Mouse (Mus musculus) ovary, postnatal 36 days (tissue): ENCODE measurements around the gene St7.
A peak's percentile ranks its signal among the peaks of the same experiment; 100 is the strongest.

Experiments used
- DNase-seq: peaks from one replicate; pipeline ENCODE4 v3.0.0; 2022; ENCODE audit warnings: low spot score, mixed read lengths

Gene St7

DNA sequence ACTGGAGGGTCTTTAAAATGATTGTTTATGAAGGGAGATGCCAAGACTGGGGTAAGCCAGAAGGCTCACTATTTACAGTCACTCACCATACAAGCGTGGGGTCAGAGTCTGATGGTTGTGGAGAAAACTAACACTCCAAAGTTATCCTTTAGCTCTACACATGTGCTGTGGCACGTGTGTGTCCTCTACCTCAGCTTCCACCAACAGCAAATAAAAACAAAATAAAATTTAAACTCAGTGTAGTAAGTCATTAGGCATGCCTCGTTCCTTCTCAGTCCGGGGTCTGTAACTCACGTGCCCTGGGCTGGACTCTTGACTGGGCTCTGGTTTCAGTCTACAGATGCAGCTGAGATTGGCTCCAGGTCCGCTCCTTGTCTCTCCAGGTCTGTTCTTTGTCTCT lies 27.3 kb downstream of the St7 start:
- DNase-seq, result no peak

DNA sequence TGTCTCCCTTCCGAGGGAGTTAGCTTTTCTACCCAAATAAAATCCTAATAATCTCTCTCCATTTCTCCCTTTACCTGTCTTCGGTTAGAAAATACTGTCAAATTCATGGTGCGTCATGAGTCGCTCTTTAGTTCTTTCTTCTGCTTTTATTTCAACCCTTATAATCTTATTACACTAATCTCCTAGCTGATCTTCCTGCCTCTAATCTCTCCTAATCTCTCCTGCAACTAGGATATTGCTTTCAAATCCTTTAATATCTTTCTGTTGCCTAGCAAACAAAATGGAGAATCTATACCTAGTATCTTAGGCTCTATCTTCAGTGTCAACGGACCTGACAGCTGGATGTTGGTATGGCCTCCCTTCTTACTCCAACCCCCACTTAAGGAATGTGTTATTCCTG lies 29.0 kb downstream of the St7 start:
- no peak for DNase-seq

DNA sequence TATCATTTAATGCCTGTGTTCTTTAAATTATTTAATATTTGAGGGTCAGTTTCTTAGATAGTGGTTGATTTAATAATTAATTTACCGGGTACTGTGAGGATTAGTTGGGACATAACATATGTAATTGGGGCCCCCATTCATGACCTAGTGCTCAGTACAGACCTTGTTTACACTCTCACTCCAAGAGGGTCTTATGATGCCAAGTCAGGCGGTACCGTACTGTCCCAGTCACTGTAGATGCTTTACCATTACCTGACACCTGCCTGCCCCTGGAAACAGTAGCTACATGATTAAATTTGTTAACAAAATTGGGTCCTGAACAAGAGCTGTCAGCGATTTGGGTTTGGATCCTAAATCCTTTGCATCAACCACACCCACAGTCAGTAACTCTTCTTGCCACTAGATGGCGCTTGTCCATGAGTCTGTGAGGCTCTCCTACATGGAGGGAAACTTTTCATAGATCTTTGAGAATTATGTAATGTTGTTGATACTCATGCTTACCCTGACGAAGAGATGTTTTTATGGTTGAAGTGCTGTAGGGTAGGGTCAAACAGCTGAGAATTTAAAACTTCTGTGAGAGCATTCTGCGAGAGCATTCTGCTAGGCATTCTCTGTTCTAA lies 33.2 kb downstream of the St7 start:
- DNase-seq, result peak; percentile 18

DNA sequence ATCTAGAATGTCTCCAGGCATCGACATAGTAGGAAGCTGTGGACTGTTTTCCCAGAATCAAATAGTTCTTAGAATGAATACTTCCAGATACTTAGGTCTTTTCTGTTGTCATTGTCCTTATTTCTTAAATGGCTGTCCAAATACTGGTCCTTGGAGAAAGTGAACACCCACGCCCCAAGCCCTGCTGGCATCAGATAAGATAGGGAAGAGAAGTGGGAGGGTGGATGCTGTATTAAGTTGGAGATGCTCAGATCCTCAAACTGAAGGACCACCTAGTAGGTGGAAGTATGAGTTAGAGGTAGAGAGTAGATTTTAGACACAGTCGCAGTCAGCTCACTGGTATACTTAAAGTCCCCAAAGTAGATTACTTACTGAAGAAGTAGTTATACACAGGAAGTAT lies 34.5 kb downstream of the St7 start:
- no peak for DNase-seq

DNA sequence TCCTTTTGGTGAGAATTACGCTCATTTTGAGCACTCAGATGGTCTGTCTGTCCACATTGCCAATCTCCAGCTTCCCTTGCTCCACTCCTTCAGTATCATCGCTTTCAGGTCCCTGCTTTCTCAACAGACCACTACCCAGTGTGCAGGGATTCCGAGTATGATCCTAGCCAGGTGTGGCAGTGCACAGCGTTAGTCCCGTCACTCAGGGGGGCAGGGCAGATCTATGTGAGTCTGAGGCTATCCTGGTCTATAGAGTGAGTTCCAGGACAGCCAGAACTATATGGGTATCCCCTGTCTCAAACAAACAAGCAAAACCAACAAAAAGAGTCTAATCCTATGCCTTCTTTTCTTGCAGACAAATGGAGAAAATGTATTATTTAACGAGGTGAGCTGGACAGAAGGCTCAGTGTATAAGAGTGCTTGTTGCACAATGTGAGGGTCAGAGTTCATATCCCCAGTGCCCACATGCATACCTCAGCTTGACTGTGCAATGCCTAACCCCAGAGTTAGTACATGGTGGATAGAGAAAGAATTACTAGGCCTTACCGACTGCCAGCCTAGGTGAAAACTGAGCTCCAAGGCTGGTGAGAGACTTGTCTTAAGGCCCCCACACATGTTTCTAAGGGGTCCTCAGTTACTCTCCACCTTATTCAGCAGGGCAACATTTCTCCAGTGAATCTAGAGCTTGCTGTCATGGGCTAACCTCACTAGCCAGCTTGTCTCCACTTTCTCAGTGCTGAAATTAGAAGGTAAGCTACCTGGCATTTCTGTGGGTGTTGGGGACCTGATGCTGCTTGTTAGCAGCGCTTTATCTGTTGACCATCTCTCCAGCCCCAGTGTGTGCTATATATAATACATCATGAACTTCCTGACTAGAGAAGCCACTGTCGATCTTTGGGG lies 35.4 kb downstream of the St7 start:
- DNase-seq, result no peak

DNA sequence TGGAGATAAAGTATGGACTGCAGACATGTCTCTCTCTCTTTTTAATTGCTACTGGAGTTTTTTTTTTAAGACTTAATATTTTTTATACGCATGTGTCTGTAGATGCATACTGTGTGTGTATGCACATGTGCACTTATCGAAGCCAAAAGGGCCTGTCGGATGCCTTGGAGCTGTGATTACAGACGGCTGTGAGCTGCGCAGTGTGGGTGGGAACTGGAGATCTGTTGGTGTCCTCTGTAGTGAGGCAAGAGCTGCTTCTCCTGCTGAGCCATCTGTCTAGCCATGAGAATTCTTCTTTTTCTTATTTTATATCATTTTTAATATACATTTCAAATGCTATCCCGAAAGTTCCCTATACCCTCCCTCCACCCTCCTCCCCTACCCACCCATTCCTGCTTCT lies 37.4 kb downstream of the St7 start:
- no peak for DNase-seq

DNA sequence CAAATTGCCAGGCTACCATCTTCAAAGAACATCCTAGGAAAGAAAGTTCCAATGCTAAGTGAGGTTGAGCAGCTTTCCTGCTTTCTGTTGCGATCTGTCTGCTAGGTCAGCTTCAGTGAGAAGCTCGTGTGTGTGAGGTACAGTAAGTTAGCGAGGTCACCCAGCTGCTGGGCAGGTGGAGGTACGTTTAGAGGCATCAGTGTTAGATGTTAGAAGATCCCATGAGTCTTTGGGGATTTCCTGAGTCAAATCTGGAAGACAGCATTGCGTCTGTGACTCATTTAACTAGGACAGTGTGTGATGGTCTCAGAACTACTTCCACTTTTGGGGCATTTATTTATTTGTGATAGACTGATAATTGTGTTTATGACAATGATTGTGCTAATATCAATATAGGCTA lies 39.0 kb downstream of the St7 start:
- DNase-seq, result no peak

DNA sequence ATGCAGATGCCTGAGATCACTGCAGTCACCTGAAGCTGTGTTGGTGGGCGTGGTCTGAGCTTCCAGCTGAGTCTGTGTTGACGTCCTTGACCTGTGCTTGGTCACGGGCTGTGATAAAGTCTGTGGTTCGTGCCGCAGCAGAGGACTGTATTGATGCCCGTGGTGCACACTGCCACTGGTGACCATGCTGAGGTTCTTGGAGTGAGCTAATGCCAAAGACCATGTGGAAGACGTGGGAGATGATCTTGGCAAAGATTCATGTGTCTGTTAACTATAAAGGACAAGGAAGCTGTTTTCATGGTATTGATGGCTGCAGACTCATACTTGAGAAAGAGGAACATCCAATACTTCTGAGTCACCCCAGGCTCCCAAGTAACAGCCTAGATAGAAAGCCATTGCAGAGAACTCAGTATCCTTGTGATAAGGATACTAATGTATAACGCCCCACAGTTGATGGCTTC lies 41.2 kb downstream of the St7 start:
- DNase-seq, result no peak

DNA sequence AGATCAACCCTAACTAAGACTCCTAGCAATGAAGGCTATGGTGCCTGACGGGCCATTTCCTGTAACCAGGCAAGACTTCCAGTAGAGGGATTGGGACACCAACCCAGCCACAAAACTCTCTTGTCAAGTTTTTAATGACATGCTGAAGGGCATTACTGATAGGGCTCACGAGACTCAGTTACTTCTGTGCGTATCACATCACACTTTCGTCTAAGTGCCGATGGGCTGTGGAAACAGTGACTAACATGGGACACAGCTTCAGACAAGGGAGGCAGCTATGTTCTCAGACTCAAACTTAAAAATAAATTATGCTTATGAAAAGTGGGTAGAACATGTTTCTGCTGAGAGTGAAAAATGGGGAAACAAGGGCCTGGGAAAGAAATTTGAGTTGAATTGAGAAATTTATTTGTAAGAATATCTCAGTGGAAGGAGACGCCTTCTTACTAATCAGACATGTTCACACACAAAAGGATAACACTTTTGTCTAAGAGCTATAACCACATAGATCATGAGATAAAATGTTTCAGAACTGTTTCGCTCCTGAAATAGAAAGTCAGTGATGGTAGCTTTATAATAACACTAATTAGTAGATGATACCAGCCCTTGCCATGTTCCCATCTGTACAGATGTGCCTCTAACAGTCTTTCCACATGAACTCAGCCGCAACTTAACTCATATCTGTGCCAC lies 44.7 kb downstream of the St7 start:
- DNase-seq, result no peak

DNA sequence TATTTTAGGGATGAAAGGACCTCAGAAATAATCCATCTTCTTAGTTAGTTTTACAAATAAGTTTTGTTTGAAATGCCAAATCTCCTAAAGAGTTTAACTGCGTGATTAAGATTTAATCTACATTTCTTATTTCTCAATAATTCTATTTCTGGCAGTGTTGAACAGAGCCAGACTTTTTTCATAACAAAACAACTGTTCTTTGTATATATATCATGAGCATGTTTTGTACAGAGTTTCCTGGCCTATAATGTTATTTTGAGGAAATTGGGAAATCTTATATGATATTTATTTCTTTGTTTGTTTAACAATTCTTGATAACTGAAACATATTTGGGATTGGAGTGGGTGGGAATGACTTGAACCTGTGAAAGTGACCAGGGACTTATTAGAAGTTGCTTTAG lies 47.4 kb downstream of the St7 start:
- DNase-seq, result no peak

DNA sequence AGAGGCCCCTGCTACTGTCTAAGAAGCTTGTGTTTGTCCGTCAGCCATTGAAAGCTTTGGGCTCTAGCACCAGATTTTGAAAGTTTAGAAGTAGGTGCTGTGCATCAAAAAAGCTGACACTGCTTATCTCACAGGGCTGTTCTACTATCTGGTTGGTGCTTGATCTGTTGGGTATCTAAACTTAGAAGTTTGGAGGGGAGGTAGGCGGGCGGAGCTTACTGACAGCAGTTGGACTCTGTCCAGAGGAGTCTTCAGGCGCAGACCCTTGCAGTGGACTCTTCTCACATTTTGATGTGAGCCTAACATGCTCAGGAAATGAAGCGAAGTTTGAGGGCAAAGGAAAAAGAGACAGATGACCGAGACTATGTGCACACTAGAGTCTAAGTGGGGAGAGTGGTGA lies 48.9 kb downstream of the St7 start:
- DNase-seq, result no peak

DNA sequence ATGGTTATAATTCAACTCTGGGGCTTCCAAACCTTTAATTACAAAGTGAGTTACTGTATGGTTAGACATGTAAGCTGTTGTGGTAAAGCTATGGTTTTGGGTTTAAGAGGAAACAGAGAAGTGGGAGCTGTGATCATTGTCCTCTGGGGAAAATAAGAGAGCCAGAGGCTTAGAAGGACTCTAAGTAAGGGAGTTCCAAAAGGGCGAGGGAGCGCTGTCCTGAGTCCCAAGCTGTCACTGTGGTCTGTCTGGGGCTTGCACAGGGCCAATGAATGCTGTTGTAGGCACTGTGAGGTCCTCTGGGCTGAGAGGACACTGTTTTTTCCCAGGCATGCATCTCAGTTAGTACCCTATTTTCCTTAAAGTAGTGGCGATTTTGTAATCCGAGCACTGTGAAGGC lies 49.5 kb downstream of the St7 start:
- DNase-seq, result no peak

DNA sequence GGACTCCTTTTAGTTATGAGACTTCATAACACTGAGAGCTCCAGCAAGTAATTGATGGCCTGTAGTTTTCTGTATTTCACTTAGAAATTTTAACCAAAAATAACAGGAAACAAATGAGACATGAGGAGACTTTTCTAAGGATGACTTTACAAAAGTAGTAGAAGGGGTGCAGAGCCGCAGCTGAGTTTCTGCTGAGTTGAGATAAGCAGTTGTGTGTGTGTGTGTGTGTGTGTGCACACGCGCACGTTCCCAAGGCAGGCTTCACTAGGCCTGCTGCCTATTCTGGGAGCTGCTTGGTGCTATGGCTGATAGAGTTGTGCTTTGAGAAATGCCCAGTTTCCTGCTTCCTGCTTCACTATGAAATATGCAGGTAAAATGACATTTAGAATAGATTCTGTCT lies 50.6 kb downstream of the St7 start:
- DNase-seq, result no peak

DNA sequence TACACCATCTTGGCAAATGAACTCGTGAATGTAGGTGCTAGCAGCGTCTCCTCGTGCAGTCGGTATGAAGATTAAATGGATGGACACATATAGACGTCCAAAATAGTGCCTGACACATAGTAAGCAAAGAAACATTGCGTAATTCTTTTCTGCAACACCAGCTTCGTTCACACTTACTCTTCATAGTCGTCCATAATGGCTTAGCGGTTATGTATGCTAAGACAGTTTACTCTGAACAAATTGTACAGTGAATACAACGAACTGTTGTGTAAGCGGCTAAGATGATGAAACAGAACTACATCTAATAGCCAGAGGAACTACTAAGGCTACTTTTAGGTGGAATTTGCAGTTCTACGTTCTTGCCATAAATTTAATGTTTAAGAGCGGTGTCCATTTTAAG lies 55.0 kb downstream of the St7 start:
- DNase-seq, result no peak

DNA sequence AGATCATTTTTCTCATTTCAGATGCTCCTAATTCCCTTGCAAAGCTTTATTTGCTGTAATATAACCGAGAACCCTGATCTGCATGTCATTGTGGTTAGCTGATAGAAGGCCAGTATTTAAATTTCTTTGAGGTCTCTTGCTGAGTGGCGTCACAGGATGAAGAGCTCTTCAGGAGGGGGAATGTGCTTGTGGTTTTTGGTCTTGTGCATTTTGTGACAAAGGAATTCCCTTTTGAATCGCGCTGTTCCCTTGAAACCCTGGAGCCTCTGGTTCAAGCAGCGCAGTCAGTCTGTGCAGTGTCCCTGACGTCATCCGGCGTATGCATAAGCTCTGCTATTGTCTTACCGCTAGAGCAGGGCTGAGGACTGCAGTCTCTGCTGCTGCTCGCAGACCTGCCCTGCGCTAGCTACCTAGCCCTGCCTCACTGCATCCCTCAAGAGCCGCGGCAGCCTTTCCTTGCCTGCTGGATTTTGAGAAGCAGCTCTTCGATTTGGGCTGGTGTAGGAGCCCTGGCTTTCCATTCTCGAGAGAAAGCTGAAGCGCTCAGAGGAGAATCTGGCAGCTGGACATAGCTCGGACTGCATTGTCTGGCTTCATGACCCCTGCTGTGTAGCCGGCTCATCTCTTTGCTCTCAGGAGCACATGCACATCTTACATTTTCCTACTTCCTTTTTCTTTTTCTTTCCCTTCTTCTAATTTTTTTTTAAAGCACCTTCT lies 56.3 kb downstream of the St7 start:
- peak; percentile 28 for DNase-seq

DNA sequence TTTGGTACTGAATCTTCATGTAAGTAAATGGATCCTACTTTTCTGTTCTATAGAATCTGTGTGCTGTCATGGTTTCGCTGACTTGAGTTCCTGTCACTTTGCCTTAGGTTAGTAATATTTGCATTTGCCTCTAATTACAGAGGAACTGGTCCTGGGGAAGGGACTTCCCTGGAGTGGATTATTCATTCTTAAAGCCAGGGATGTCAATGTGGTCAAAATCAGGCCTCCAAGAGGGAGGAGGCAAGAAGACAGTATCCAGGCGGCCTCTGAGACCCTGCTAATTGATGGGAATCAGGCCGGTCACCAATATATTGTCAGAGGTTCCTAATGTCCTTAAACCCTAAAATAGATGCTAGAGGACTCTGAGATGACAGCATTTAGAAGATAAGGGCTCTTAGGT lies 56.9 kb downstream of the St7 start:
- no peak for DNase-seq

DNA sequence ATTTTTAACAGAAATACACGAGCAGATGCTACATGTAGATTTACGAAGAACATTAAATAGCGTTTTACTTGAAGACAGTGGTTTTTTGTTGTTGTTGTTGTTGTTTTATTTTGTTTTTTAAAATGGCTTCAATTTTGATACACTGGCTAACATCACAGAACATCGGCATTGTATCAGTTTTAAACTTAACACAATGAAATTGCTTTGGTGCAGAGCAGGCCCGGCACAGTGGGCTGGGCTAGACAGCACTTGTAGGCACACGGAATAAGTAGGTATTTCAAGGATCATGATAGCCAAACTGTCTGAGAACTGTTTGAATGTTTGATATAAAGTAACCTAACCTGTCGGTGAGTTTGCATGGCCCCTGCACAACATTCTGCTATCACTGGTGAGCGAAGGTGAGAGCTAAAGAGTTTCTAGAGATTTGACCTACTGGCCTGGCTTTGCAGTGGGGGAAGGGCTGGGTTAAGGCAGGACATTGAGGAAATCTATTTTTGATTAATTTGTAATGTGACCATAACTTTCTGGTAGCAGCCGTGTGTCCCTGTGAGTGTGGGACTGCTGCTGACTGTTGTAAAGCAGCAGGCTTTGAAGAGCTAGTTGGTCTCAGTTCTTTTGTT lies 57.4 kb downstream of the St7 start:
- DNase-seq, result no peak

DNA sequence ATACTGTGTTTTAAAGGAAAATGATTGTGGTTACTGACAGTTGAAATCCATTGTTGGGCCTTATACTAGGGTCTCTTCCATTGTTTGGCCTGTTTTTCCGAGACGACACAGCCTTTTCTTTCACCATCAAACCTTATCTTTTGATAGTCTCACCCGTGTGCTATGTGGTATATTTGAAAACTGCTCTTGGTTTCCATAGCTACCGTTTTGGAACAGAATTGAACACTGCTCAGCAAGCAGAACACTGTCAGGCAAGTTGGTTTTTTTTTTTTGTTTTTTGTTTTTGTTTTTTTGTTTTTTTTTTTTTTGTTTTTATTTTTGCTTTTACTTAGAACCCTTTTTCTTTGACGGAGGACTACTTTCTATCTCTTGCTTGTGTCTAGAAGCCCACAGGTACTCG lies 58.2 kb downstream of the St7 start:
- no peak for DNase-seq

DNA sequence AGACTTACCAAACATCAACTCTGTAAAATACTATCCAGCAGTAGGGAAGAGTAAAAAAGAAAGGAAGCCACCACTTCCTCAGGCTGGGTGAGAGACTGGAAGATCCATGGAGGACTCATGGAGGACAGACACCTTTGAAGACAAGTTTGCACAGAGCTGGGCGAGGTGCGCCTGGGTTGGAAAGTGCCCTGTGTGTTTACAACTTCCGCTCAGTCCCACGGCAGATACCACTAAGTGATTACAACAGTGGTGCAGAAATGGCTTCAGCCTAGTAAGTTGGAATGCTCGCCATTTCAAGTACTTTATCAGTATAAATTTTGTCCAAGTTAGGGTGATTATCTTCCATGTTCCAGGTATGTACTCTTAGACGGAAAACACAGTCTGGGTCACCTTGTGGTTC lies 63.2 kb downstream of the St7 start:
- no peak for DNase-seq

DNA sequence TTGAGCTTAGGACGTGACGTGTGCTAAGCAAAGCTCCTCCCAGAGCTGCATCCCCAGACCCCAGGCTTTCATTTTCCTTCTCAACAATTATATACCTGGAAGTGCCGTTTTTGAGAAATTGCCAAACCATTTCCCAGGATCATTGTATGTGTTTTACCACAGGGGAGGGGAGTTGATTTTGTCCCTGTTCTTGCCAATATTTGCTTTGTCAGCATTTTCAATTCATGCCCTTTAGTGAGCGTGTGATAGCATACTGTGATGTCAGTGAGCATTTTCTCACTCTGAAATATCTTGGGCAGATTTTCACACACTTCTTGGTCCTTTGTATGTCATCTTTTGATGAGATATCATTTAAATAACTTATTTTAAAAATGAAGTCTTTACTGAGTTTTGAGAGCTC lies 65.8 kb downstream of the St7 start:
- DNase-seq, result no peak

DNA sequence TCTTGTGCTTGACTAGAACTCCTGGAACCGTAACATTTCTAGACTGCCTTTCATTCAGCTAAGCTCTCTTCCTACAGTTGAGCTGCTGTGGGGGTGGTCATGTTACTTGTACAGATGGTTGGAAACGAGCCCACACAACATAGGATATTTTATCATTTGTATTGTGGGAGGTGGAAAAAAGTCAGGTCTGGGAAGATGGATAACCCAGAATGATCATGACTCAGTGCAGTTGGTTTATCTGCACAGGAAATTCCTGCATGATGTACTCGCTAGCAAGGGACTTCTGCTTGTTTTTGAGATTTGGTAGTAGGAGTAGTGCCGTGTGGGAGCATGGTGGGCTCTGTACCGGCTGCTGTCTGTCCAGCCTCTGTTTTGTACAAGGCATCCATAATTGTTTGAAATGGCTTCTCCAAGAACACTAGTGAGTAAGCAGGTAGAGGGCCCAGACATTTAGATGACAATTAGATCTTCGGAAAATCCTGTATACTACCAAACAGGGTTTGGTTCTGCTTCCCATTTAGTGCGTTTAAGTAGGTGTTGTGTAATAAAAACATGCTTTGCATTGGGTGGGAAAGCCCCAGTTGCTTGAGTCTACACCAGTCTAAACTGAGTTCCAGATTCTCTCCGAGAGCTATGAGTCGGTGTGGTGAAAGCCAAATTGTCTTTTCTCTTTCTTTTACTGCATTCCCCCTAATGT lies 71.4 kb downstream of the St7 start:
- DNase-seq, result no peak

DNA sequence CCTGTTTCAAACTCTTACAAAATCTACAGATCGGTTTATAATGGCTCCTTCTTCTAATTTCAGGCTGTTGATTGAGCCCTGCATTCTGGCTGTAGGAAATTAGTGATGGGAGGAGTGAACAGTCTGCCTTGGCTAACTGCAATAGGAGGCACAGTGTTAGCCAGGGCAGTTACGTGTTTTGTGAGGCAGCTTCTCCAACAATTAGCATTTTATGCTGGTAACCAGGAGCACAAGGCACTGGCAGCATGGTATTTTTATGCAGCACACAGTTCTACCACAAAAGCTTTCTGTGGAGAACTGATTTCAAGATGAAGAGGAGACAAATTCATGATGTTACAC lies 71.9 kb downstream of the St7 start:
- DNase-seq, result no peak
